Mouse (Mus musculus): Measurements from ENCODE around the gene Sept9. TPM values are rescaled to one million over a fixed set of nuclear protein-coding genes. Genes with fewer than 3 reads are reported as not detected.

Sept9 gene
- polyA plus RNA-seq, 1 experiment from 2014 or later, result 165 TPM

DNA sequence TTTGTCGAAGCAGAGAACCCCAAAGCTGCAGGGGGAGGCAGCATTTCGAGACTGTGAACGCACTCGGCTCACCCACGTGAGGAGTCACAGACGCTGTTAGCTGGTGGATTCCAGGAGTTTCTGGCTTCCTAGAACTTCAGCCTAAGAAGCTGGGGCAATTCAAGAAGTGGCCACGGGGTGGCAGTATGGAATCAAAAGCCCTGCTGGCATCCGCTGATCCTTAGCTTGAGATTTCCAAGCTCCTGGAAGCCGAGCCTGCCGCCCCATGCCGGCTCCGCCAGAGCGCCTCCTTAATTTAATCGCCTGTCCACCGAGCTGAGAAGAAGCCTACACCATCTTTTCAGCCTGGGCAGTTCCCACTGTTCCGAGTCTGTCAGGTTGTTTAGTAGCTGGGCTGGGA lies 185.4 kb downstream of the Sept9 start:
- Histone ChIP-seq H3K9ac (no peak overlapping the region), H3K27me3 (replicated peaks) (peaks cover 4% of the 10 kb centered on the region; the same call in 1 of the 2 replicates), H3K4me2 (replicated peaks) (0 out of 2 replicates have a peak overlapping the region, but pooled peaks have one; percentile 1), H3K36me3 (no peaks in the 10 kb centered on the region), H3K9me3 (no peaks in the 10 kb centered on the region), H3K27ac (no peak overlapping the region), H3K4me1 (peaks cover 5% of the 10 kb centered on the region; the same call in 1 of the 2 replicates), H3K4me3 (no peak overlapping the region)
- WGBS, result 2% methylated on average over 16 of the region's 16 CpGs
- ATAC-seq (ENCODE audit: low FRiP score, low read depth), result no peak

DNA sequence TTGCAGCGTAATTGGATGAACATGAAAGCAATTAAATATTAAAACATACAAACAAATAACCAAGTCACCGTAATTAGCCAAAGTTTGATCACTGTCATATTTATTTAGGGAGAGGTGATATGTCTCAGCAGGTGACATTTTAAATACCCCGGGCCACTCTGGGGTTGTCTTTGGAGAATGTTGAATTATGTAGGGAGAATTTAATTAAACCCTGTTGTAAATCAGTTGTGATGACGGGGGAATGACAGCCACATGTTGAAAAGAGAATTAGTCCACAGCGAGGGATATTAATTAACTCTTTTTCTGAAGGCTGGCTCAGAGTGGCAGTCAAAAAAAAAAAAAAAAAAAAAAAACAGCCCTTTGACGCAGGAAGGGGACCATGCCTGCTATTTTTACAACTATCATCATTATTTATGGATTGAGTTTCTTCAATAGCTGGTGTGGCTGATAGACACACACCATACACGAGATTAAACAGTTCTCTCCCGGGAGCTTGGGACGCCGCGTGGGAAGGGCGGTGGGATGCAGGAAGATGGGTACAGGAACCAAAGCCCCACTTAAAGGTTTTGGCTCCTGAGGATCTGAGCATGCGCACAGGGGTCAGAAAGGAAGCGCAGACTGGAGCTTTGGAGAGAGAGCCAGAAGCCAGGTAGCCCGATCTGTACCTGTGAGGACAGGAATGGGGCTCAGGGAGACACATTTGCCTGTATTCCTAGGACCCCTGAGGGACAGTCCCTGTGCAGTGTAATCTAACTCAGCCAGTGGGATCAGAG lies 186.1 kb downstream of the Sept9 start:
- H3K27ac ChIP-seq, result no peak overlapping the region
- H3K4me2 ChIP-seq (replicated peaks), result 0 out of 2 replicates have a peak overlapping the region, but pooled peaks have one; percentile 1
- WGBS, result 51% methylated on average over 15 of the region's 15 CpGs
- H3K4me3 ChIP-seq, result no peak overlapping the region
- H3K9ac ChIP-seq, result no peak overlapping the region
- no peak for ATAC-seq (ENCODE audit: low FRiP score, low read depth)
- no peaks in the 10 kb centered on the region for H3K9me3 ChIP-seq
- H3K4me1 ChIP-seq, result peaks cover 5% of the 10 kb centered on the region; the same call in 1 of the 2 replicates
- H3K36me3 ChIP-seq, result no peaks in the 10 kb centered on the region
- H3K27me3 ChIP-seq (replicated peaks), result peaks cover 4% of the 10 kb centered on the region; the same call in 1 of the 2 replicates

DNA sequence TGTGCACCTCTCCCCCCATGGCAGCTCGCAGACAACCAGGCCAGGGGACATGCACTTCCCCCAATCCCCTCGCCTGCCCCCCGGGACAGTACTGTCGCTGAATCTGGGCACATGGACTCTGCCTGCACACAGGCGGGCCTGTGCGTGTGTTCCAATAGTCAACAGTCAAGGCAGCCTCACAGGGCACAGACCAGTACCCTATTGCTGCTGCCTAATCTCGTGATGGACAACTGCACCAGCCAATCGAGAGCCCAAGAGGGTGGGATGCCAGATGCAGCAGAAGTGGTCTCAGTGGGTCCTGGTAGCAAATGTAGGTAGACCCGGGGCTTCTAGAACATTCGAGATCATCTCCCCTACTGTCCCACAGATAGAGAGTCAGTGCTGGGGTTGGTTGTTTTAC lies 187.8 kb downstream of the Sept9 start:
- Histone ChIP-seq H3K9me3 (no peaks in the 10 kb centered on the region), H3K4me2 (replicated peaks) (no peak overlapping the region), H3K27me3 (replicated peaks) (peaks cover 4% of the 10 kb centered on the region; the same call in 1 of the 2 replicates), H3K4me1 (peaks cover 5% of the 10 kb centered on the region; the same call in 1 of the 2 replicates), H3K9ac (no peak overlapping the region), H3K27ac (no peak overlapping the region), H3K4me3 (no peak overlapping the region), H3K36me3 (no peaks in the 10 kb centered on the region)
- no peak for ATAC-seq (ENCODE audit: low FRiP score, low read depth)
- WGBS, result 81% methylated on average over 10 of the region's 10 CpGs

DNA sequence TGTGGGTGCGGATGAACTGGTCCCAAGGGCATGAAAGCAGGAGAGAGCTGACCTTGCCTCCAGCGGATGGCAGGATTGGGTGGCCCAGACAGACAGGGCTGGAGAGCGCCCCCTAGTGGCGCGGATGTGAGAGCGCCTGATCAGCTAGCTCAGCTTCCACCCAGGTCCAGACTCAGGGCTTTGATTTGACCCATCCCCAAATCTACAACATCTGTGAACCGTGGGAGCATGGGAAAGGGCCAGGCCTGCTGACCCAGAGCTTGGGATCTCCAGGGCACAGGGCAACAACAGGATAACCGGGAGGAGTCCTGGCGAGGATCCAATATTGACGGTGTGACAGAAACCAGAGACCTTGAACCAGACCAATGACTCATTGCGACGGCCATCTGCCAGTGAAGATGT lies 190.5 kb downstream of the Sept9 start:
- Histone ChIP-seq H3K4me1 (peaks cover 18% of the 10 kb centered on the region), H3K9ac (no peak overlapping the region), H3K27ac (no peak overlapping the region), H3K4me3 (no peak overlapping the region), H3K4me2 (replicated peaks) (no peak overlapping the region), H3K27me3 (replicated peaks) (peaks cover 10% of the 10 kb centered on the region), H3K36me3 (no peaks in the 10 kb centered on the region), H3K9me3 (no peaks in the 10 kb centered on the region)
- no peak for ATAC-seq (ENCODE audit: low FRiP score, low read depth)
- 37% methylated on average over 12 of the region's 12 CpGs for WGBS

DNA sequence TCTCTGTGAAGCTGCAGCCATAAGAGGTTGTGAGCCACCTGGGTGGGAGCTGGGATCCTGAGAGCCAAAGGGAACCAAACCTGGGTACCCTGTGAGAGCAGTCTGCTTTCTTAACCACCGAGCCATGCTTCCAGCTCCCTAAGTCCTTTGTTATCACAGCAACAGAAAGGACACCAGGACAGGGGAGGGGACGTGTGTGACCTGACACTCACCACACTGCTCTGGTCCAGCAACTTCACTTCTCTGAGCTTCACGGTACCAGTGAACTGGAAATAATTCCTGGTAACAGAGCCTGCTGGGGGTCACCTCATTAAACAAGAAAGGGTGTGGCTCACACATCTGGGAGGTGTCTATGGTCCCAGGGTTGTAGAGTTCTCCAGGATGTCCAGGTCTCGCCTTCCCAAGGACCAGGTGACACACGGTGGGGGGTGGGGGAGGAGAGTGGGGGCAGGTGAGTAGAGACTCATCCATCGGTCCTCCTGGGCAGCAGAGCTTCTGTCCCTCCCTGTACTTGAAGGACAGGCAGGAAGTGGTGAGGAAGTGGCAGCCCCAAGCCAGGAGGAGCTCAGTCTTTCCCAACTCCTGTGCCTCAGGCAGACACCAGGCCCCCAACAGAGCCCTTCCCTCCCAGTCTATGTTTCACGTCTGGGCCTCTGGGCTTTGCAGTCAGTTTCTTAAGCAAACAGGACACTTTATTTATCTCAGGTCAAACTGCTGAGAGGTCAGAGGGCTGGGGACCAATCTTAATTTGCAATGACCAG lies 191.5 kb downstream of the Sept9 start:
- H3K4me2 ChIP-seq (replicated peaks), result no peak overlapping the region
- H3K9me3 ChIP-seq, result no peaks in the 10 kb centered on the region
- H3K27me3 ChIP-seq (replicated peaks), result peaks cover 10% of the 10 kb centered on the region
- H3K9ac ChIP-seq, result no peak overlapping the region
- ATAC-seq (ENCODE audit: low FRiP score, low read depth), result no peak
- peaks cover 23% of the 10 kb centered on the region for H3K4me1 ChIP-seq
- H3K4me3 ChIP-seq, result no peak overlapping the region
- no peaks in the 10 kb centered on the region for H3K36me3 ChIP-seq
- H3K27ac ChIP-seq, result no peak overlapping the region
- WGBS, result 37% methylated on average over 7 of the region's 7 CpGs

DNA sequence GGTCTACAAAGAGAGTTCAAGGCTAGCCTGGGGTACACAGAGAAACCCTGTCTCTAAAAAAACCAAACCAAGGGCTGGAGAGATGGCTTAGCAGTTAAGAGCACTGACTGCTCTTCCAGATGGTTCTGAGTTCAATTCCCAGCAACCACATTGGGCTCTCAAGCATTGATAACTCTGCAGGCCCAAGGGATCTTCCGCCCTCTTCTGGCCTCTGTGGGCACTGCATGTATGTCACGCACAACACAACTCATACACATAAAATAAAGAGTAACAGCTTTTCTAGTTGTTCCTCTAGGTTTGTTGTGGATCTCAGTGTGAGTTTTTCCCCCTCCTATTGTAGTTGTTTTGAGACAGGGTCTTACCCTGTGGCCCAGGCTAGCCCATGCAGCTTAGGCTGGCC lies 192.8 kb downstream of the Sept9 start:
- no peak overlapping the region for H3K27ac ChIP-seq
- ATAC-seq (ENCODE audit: low FRiP score, low read depth), result no peak
- no peak overlapping the region for H3K9ac ChIP-seq
- H3K9me3 ChIP-seq, result no peaks in the 10 kb centered on the region
- WGBS, result 82% methylated on average over 2 of the region's 2 CpGs
- H3K27me3 ChIP-seq (replicated peaks), result peaks cover 6% of the 10 kb centered on the region; the same call in 1 of the 2 replicates
- no peak overlapping the region for H3K4me3 ChIP-seq
- H3K36me3 ChIP-seq, result no peaks in the 10 kb centered on the region
- peaks cover 25% of the 10 kb centered on the region for H3K4me1 ChIP-seq
- H3K4me2 ChIP-seq (replicated peaks), result no peak overlapping the region

DNA sequence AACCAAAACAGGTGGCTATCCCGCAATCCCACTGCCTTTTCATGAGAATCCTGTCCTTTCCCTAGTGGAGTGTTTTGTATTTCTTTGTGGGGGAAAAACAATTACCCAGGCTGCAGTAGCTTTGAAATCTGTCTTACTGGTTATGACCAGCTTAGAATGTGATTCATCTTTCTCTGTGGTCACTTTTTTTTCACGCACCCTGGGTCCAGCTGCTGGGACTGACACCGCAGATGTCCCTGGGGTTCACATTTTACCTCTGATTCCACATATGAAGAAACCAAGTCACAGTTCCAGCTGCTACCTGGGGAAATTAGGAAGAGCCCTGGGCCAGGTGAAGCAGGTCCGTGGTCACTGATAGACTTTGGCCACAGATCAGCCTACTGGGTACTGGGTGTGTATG lies 194.3 kb downstream of the Sept9 start:
- WGBS, result 66% methylated on average over 4 of the region's 4 CpGs
- peak overlapping the region; percentile 68 for H3K4me2 ChIP-seq (replicated peaks)
- no peak overlapping the region for H3K4me3 ChIP-seq
- H3K36me3 ChIP-seq, result no peaks in the 10 kb centered on the region
- H3K9me3 ChIP-seq, result no peaks in the 10 kb centered on the region
- no peak for ATAC-seq (ENCODE audit: low FRiP score, low read depth)
- H3K27ac ChIP-seq, result no peak overlapping the region
- H3K9ac ChIP-seq, result 0 out of 2 replicates have a peak overlapping the region, but pooled peaks have one; percentile 38
- peaks cover 25% of the 10 kb centered on the region for H3K4me1 ChIP-seq
- H3K27me3 ChIP-seq (replicated peaks), result peaks cover 6% of the 10 kb centered on the region; the same call in 1 of the 2 replicates

DNA sequence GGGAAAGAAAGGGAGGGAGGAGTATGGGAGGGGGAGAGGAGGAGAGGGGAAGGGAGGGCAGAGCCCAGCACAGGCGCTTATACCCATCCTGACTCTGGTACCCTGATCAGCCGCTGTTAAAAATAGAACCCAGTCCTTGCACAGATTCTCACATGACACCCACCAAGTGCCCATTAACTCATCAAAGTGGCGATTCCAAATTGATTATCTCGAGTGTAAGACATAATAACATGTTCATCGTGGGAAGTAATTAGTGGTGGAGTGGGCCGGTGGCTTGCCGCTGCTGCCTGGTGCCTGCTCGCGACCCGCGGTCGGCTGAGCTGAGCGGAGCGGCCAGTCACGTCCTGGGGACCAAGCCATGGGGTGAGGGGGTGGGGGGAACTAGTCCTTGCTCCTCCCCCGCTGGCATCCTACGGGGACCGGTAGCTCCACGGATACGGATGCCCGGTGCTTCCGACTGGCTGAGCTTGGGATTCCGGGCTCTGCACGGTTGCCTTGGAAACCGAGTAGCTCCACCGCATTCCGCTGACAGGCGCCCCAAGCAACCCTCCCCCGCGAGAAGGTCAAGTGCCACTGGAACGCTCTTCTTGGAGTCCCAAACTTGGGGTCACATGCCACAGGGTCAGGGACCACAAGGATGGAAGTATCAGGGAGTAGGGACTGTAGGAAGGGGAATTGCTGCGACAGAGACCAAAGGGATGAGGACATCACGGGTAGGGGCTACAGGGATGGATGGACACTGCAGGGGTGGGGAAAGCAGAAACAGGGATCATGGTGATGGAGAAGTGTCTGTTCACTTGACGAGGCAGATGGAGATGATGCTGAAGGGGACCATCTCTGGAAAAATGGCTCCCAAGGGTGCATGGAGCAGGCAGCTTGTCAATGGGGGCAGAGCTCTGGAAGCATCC lies 195.0 kb downstream of the Sept9 start:
- Histone ChIP-seq H3K4me2 (replicated peaks) (peak overlapping the region; percentile 68), H3K36me3 (no peaks in the 10 kb centered on the region), H3K4me1 (peaks cover 25% of the 10 kb centered on the region), H3K27ac (peak overlapping the region; percentile 43; the same call in 1 of the 2 replicates), H3K9ac (peak overlapping the region; percentile 38), H3K9me3 (no peaks in the 10 kb centered on the region), H3K4me3 (peak overlapping the region; percentile 29), H3K27me3 (replicated peaks) (peaks cover 6% of the 10 kb centered on the region; the same call in 1 of the 2 replicates)
- ATAC-seq (ENCODE audit: low FRiP score, low read depth), result peak; percentile 49
- WGBS, result under 1% methylated on average over 34 of the region's 34 CpGs

DNA sequence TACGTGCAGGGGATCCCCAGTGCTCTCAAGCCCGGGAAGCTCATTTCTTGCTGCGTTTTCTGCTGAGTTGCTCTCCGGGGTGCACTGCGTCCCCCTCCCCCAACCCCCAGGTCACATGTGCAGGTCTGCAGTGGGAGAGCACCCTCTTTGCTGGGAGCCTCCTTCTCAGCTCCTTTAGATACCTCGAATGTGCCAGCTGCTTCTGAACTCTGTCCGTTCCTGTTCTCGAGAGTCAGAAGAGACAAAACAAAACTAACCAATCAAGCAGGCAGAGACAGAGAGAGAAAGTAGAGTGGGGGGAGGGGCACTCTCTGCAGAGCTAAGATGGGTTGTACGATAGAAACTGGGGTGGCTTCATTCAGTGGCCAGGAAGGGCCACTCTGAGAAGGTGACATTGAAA lies 195.8 kb downstream of the Sept9 start:
- ATAC-seq (ENCODE audit: low FRiP score, low read depth), result no peak; the same call in 1 of the 2 replicates
- Histone ChIP-seq H3K36me3 (no peaks in the 10 kb centered on the region), H3K27me3 (replicated peaks) (peaks cover 6% of the 10 kb centered on the region; the same call in 1 of the 2 replicates), H3K4me2 (replicated peaks) (peak overlapping the region; percentile 68), H3K9me3 (no peaks in the 10 kb centered on the region), H3K4me3 (no peak overlapping the region), H3K27ac (peak overlapping the region; percentile 43; the same call in 1 of the 2 replicates), H3K9ac (peak overlapping the region; percentile 18; the same call in 1 of the 2 replicates), H3K4me1 (peaks cover 25% of the 10 kb centered on the region)
- WGBS, result 3% methylated on average over 9 of the region's 9 CpGs

DNA sequence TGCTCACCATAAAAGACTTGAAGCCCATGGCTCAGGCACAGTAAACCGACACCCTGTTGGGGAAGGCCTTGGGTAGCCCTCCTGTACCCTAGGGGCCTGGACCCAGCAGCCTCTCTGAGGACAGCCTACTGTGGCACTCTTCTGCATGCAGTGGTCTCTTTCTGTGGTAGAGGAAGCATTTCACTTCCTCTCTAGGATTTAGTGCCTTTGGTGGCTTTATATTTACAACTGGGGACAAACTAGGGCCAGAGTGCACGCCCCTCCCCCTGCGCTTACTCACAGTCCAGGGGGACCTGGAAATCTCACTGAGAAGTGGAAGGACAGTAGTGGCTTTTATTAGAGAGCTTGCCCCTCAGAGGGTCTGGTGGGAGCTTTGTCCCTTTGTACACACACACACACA lies 197.5 kb downstream of the Sept9 start:
- Histone ChIP-seq H3K9me3 (0 out of 2 replicates have a peak, but pooled peaks cover 3% of the 10 kb centered on the region), H3K27ac (no peak overlapping the region), H3K9ac (no peak overlapping the region), H3K27me3 (replicated peaks) (peaks cover 6% of the 10 kb centered on the region; the same call in 1 of the 2 replicates), H3K4me1 (peaks cover 25% of the 10 kb centered on the region), H3K4me3 (no peak overlapping the region), H3K36me3 (no peaks in the 10 kb centered on the region), H3K4me2 (replicated peaks) (no peak overlapping the region)
- ATAC-seq (ENCODE audit: low FRiP score, low read depth), result no peak
- WGBS, result 76% methylated on average over 3 of the region's 3 CpGs

DNA sequence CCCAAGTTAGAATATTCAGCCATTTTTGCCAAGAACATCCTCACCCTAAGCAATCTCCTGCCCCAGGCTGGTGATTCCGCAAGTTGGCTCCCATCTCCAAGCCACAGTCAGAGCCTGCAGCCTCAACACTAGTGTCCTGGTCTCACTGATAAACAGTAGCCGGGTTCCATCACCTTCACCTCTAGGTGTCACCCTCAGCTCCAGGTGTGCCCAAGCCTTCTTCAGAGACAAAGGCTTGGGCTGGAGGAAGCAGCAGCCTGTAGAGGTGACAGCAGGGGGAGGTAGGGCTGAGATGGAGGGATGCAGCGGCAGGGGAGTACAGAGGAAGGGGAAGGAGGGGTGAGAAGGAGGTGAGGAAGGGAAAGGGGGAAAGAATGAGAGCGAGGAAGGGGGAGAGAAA lies 198.3 kb downstream of the Sept9 start:
- ATAC-seq (ENCODE audit: low FRiP score, low read depth), result no peak
- H3K9ac ChIP-seq, result no peak overlapping the region
- no peak overlapping the region for H3K4me3 ChIP-seq
- H3K4me1 ChIP-seq, result peaks cover 25% of the 10 kb centered on the region
- H3K4me2 ChIP-seq (replicated peaks), result no peak overlapping the region
- peaks cover 6% of the 10 kb centered on the region; the same call in 1 of the 2 replicates for H3K27me3 ChIP-seq (replicated peaks)
- no peak overlapping the region for H3K27ac ChIP-seq
- no peaks in the 10 kb centered on the region for H3K36me3 ChIP-seq
- WGBS, result 35% methylated on average over 4 of the region's 4 CpGs
- 0 out of 2 replicates have a peak, but pooled peaks cover 3% of the 10 kb centered on the region for H3K9me3 ChIP-seq
